Mouse (Mus musculus) liver, adult 2 months (tissue): ENCODE results near the gene Hsd17b1.

ENCODE experiments used
- CTCF ChIP-seq: fragments of 200-500 bp; IDR thresholded peaks from 2 replicates; pipeline ENCODE4 v1.5.1; 2011; ENCODE audit warnings: low read depth, low read length, control low read depth
- POLR2A ChIP-seq: fragments of 200-500 bp; IDR thresholded peaks from 2 replicates; pipeline ENCODE4 v1.6.1; 2011; ENCODE audit warnings: low read length, control low read depth; ENCODE audit not compliant: insufficient read depth; ENCODE audit errors: extremely low read depth

DNA sequence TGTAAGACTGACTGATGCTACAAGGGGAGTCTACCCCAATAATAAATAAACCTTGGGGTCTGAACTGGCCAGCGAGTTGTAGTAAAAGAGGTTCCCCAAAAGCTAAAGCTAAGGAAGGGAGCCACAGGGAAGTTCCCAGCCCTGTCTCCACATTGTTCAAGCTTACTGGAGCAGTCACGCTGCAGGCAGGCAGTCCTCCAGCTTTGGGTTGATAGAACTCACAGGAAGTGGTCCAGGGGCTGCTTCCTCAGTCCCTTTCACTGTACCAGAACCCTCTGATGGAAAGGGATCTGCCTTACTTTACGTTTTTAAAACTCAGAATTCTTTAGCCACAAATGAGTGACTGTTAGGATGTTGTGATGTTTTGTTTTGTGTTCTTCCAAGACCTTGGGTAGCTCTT is 30.7 kb upstream of the Hsd17b1 start:
- TF ChIP-seq CTCF (no peak), POLR2A (no peak)
